ENCODE assay signal across 17 mouse cellular contexts in the genomic region with DNA sequence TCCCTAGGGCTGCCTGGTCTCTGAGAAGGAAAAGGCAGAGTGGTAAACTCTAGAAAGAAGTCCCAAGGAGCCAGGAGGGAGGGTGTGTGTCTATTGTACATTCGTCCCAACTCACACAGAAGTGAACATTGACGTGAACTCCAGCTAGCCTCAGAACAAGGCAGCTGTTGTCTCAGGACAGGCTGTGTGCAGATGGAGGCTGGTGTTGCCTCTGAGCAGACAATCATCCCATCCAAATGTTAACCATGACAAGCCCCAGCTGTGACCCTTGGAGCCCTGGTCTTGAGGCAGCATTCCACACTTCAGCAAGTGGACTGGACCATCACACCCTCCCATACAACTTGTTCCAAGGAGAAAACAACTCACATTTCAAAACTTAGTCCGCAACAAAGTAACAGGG.
DNase-seq lines count a peak whose midpoint lies in the region; ATAC-seq and TF ChIP-seq lines count a peak whose summit lies in the region.
"Had no signal": no experiment of that assay in that cellular context is flagged by ENCODE, and none has a peak within 500 bp of the region (broad histone marks: within the 10 kb centered on the region; RNA-seq: fewer than 3 reads in every experiment).

No protein-coding gene starts in this region.

- no peaks in the 10 kb centered on the region for H3K27me3 ChIP-seq in heart, embryonic 11.5 days (ENCODE audit: control insufficient read depth, insufficient read depth, low read length)
- H3K27me3 ChIP-seq in heart, embryonic 13.5 days (replicated peaks), result no peaks in the 10 kb centered on the region
- H3K27me3 ChIP-seq in limb, embryonic 10.5 days (ENCODE audit: low read depth, poor library complexity, severe bottlenecking), result no peaks in the 10 kb centered on the region
- H3K27me3 ChIP-seq: forebrain, embryonic 13.5 days; limb, embryonic 15.5 days had no signal

- H3K36me3 ChIP-seq in heart, embryonic 11.5 days (ENCODE audit: control insufficient read depth, insufficient read depth, low read length), result no peaks in the 10 kb centered on the region
- H3K36me3 ChIP-seq in heart, embryonic 13.5 days, result peaks cover 6% of the 10 kb centered on the region
- no peaks in the 10 kb centered on the region for H3K36me3 ChIP-seq in limb, embryonic 10.5 days
- H3K36me3 ChIP-seq: hindbrain, embryonic 10.5 days; limb, embryonic 15.5 days; midbrain, embryonic 10.5 days had no signal

- 0 out of 2 replicates have a peak, but pooled peaks have one; percentile 8 for TF ChIP-seq POLR2A in lung, adult 2 months (IDR thresholded peaks at IDR 0.05; ENCODE audit: borderline replicate concordance, extremely low read depth, low read depth, low read length)

- H3K4me1 ChIP-seq in heart, embryonic 11.5 days (ENCODE audit: control insufficient read depth, insufficient read depth, low read length), result peaks cover 20% of the 10 kb centered on the region
- peaks cover 43% of the 10 kb centered on the region for H3K4me1 ChIP-seq in heart, embryonic 13.5 days
- H3K4me1 ChIP-seq in lung, adult 2 months (ENCODE audit: control insufficient read depth, insufficient read depth, low read length), result peaks cover 14% of the 10 kb centered on the region
- no peaks in the 10 kb centered on the region for H3K4me1 ChIP-seq in limb, embryonic 10.5 days
- H3K4me1 ChIP-seq: forebrain, embryonic 13.5 days; midbrain, embryonic 10.5 days had no signal

- WGBS in heart, embryonic 11.5 days (ENCODE audit: insufficient replicate concordance), result 91% methylated on average over 3 of the region's 3 CpGs
- 90% methylated on average over 3 of the region's 3 CpGs for WGBS in heart, embryonic 13.5 days
- 77% methylated on average over 3 of the region's 3 CpGs for WGBS in lung, adult 2 months
- WGBS in limb, embryonic 10.5 days, result 96% methylated on average over 3 of the region's 3 CpGs

- peak; percentile 73 to 87 for DNase-seq in heart, adult 18-20 months
- DNase-seq in brain, adult 2 months (ENCODE audit: low read depth, low spot score), result peak; percentile 65
- DNase-seq in lung, adult 2 months, result no peak
- DNase-seq in cerebellum, adult 18-20 months, result no peak
- DNase-seq in right cerebral cortex, adult 18-20 months, result no peak
- no peak for DNase-seq in limb, embryonic 10.5 days (ENCODE audit: low spot score)
- DNase-seq: cerebellum, postnatal 25 days; gastrocnemius, postnatal 36 days; right cerebral cortex, postnatal 25 days had no signal

- no peak for ATAC-seq in heart, embryonic 11.5 days (replicated peaks; ENCODE audit: insufficient number of reproducible peaks, low FRiP score, low TSS enrichment)
- ATAC-seq in heart, embryonic 13.5 days (ENCODE audit: extremely low read depth, insufficient number of reproducible peaks, low FRiP score, low TSS enrichment), result no peak
- ATAC-seq: forebrain, embryonic 13.5 days had no signal

- TF ChIP-seq CTCF in lung, adult 2 months (IDR thresholded peaks at IDR 0.05; ENCODE audit: insufficient read depth, low read length), result no peak

- peaks cover 3% of the 10 kb centered on the region; the same call in 1 of the 2 replicates for H3K9me3 ChIP-seq in heart, embryonic 11.5 days (replicated peaks; ENCODE audit: control insufficient read depth, low read length)
- peaks cover 21% of the 10 kb centered on the region for H3K9me3 ChIP-seq in heart, embryonic 13.5 days
- peaks cover 9% of the 10 kb centered on the region; the same call in 1 of the 2 replicates for H3K9me3 ChIP-seq in limb, embryonic 10.5 days (replicated peaks)
- H3K9me3 ChIP-seq: limb, embryonic 15.5 days had no signal

- no peak overlapping the region for H3K4me2 ChIP-seq in heart, embryonic 11.5 days
- H3K4me2 ChIP-seq in heart, embryonic 13.5 days, result no peak overlapping the region
- H3K4me2 ChIP-seq: forebrain, embryonic 13.5 days; limb, embryonic 15.5 days had no signal

- H3K4me3 ChIP-seq in heart, embryonic 11.5 days (ENCODE audit: low read depth, low read length), result no peak overlapping the region
- H3K4me3 ChIP-seq in heart, embryonic 13.5 days, result no peak overlapping the region
- H3K4me3 ChIP-seq in lung, adult 2 months (replicated peaks; ENCODE audit: extremely low read depth, low read depth, low read length), result no peak overlapping the region
- H3K4me3 ChIP-seq in limb, embryonic 10.5 days, result no peak overlapping the region
- H3K4me3 ChIP-seq: forebrain, embryonic 13.5 days; hindbrain, embryonic 10.5 days; limb, embryonic 15.5 days; midbrain, embryonic 10.5 days had no signal

- H3K9ac ChIP-seq in heart, embryonic 11.5 days (ENCODE audit: low read depth, low read length), result no peak overlapping the region
- no peak overlapping the region for H3K9ac ChIP-seq in heart, embryonic 13.5 days
- H3K9ac ChIP-seq: forebrain, embryonic 13.5 days; limb, embryonic 15.5 days had no signal

- no peak overlapping the region for H3K27ac ChIP-seq in heart, embryonic 11.5 days (ENCODE audit: low read depth, low read length)
- peak overlapping the region; percentile 86; the same call in 1 of the 2 replicates for H3K27ac ChIP-seq in heart, embryonic 13.5 days (replicated peaks)
- no peak overlapping the region for H3K27ac ChIP-seq in limb, embryonic 10.5 days
- H3K27ac ChIP-seq: forebrain, embryonic 13.5 days; hindbrain, embryonic 10.5 days; kidney, postnatal 0 days; limb, embryonic 15.5 days; midbrain, embryonic 10.5 days; stomach, postnatal 0 days had no signal

Comparison
In these comparisons a context has a peak if more than half of its experiments do, and no peak if none do; other contexts are left out.
1. DNase-seq: peak in heart, adult 18-20 months (2 of 2) and brain, adult 2 months (single experiment); none in lung, adult 2 months (single experiment), cerebellum, adult 18-20 months (0 of 2), right cerebral cortex, adult 18-20 months (single experiment) and limb, embryonic 10.5 days (single experiment).